Comparison of ENCODE assay signal across 10 mouse cellular contexts in genomic region chr5:22548556-22549161, GRCm38 (mm10). TPM values are rescaled to one million over a fixed set of nuclear protein-coding genes. Genes with fewer than 3 reads are reported as not detected.
A peak's percentile ranks its signal among the peaks of the same experiment; 100 is the strongest.
DNase-seq lines count a peak whose midpoint lies in the region; ATAC-seq and TF ChIP-seq lines count a peak whose summit lies in the region.
"Had no signal": no experiment of that assay in that cellular context is flagged by ENCODE, and none has a peak within 500 bp of the region (broad histone marks: within the 10 kb centered on the region; RNA-seq: fewer than 3 reads in every experiment).

No protein-coding gene starts in this region.

- no peak for ATAC-seq in hindbrain, postnatal 0 days
- no peak for ATAC-seq in limb, embryonic 13.5 days (ENCODE audit: low FRiP score, low read depth)

- no peak for TF ChIP-seq CTCF in hindbrain, postnatal 0 days (IDR thresholded peaks at IDR 0.05; ENCODE audit: low read depth)

- H3K27ac ChIP-seq in hindbrain, postnatal 0 days, result no peak overlapping the region
- no peak overlapping the region for H3K27ac ChIP-seq in limb, embryonic 13.5 days

- H3K4me3 ChIP-seq in hindbrain, postnatal 0 days (ENCODE audit: low read length), result no peak overlapping the region
- H3K4me3 ChIP-seq in limb, embryonic 13.5 days, result 0 out of 2 replicates have a peak overlapping the region, but pooled peaks have one; percentile 69

- no peaks in the 10 kb centered on the region for H3K9me3 ChIP-seq in hindbrain, postnatal 0 days (ENCODE audit: low read length)
- H3K9me3 ChIP-seq in limb, embryonic 13.5 days, result no peaks in the 10 kb centered on the region

- peaks cover 20% of the 10 kb centered on the region for H3K36me3 ChIP-seq in hindbrain, postnatal 0 days (ENCODE audit: insufficient read depth, low read length)
- peaks cover 26% of the 10 kb centered on the region for H3K36me3 ChIP-seq in limb, embryonic 13.5 days

- 62% methylated on average over 6 of the region's 6 CpGs for WGBS in hindbrain, postnatal 0 days
- WGBS in limb, embryonic 13.5 days, result 74% methylated on average over 6 of the region's 6 CpGs

- DNase-seq in cerebellum, postnatal 10 days, result peak; percentile 16 to 31
- DNase-seq in cerebellum, adult 18-20 months, result no peak
- DNase-seq in 3T3-L1 (ENCODE audit: low read depth, low spot score), result peak; percentile 18
- DNase-seq in hindbrain, postnatal 0 days (ENCODE audit: low spot score), result no peak
- no peak for DNase-seq in left cerebral cortex, postnatal 4 days
- no peak for DNase-seq in frontal cortex, postnatal 10 days (ENCODE audit: low spot score in 2 of 2)
- DNase-seq in layer of hippocampus, postnatal 36 days, result no peak
- DNase-seq: cerebellum, adult 11 months; gastrocnemius, postnatal 14 days had no signal

- peak overlapping the region; percentile 88 for H3K4me2 ChIP-seq in hindbrain, postnatal 0 days (ENCODE audit: low read depth, low read length)
- H3K4me2 ChIP-seq in limb, embryonic 13.5 days (replicated peaks), result peak overlapping the region; percentile 80

- H3K9ac ChIP-seq in hindbrain, postnatal 0 days (replicated peaks; ENCODE audit: low read length), result no peak overlapping the region
- H3K9ac ChIP-seq in limb, embryonic 13.5 days, result no peak overlapping the region

- no peaks in the 10 kb centered on the region for H3K27me3 ChIP-seq in hindbrain, postnatal 0 days (ENCODE audit: insufficient read depth, low read length)
- no peaks in the 10 kb centered on the region for H3K27me3 ChIP-seq in limb, embryonic 13.5 days

- 0 out of 2 replicates have a peak, but pooled peaks cover 3% of the 10 kb centered on the region for H3K4me1 ChIP-seq in hindbrain, postnatal 0 days (ENCODE audit: insufficient read depth, low read length)
- H3K4me1 ChIP-seq in limb, embryonic 13.5 days, result peaks cover 12% of the 10 kb centered on the region; the same call in 1 of the 2 replicates

- intact Hi-C loops in left cerebral cortex, postnatal 4 days (cut with DNase I), result loop anchor here (10.0 kb wide), 1 partner anchor 676 kb away; no protein-coding TSS in a partner anchor

RNA-seq across cellular contexts. Expression of gene Orc5, which starts 1.6 kb away (rescaled TPM):
- 21.5 and 26.3 TPM in 2 replicates for total RNA-seq in hindbrain, postnatal 0 days (2014; rRNA removed)
- 30.4 and 30.7 TPM in 2 replicates for polyA plus RNA-seq in hindbrain, postnatal 0 days (2015; fragmentation: Nextera tagmentation; extraction: Ambion mirVana)
- polyA plus RNA-seq in limb, embryonic 13.5 days (2015; fragmentation: Nextera tagmentation; extraction: Ambion mirVana), result 39.4 and 42.1 TPM in 2 replicates
- total RNA-seq in left cerebral cortex, postnatal 4 days (2021), result 10 to 100 TPM; 22.7 to 24.4 TPM
- total RNA-seq in layer of hippocampus, postnatal 36 days (2021), result 10 to 100 TPM; 19.7 to 20.8 TPM

Comparison
In these comparisons a context has a peak if more than half of its experiments do, and no peak if none do; other contexts are left out.
1. DNase-seq: peak in cerebellum, postnatal 10 days (2 of 2) and 3T3-L1 (single experiment); none in cerebellum, adult 18-20 months (0 of 2), hindbrain, postnatal 0 days (single experiment), left cerebral cortex, postnatal 4 days (single experiment), frontal cortex, postnatal 10 days (0 of 2) and layer of hippocampus, postnatal 36 days (0 of 2).